Mouse (Mus musculus) bone marrow, adult 2 months (tissue): ENCODE measurements around the gene Fxyd7.

Experiments used
- CTCF ChIP-seq: fragments of 200-500 bp; IDR thresholded peaks from 2 replicates; pipeline ENCODE4 v1.5.1; 2011; ENCODE audit warnings: low read length, control low read depth; ENCODE audit not compliant: control insufficient read depth, insufficient read depth
- POLR2A ChIP-seq: fragments of 200-500 bp; IDR thresholded peaks from 2 replicates; pipeline ENCODE4 v1.6.1; 2011; ENCODE audit warnings: low read depth, mild to moderate bottlenecking, control low read depth, low read length, borderline replicate concordance; ENCODE audit not compliant: control insufficient read depth

GRCm38 (mm10) chr7:31050921-31051320, 346 bp downstream of the Fxyd7 start:
- TF ChIP-seq POLR2A (no peak), CTCF (no peak)
